Mouse (Mus musculus): ENCODE data around the gene Lyve1.

- TF ChIP-seq CTCF (IDR thresholded peaks at IDR 0.05; ENCODE audit: control insufficient read depth, insufficient read depth, insufficient read length) = no peak
- TF ChIP-seq MAX (IDR thresholded peaks at IDR 0.05) = no peak
- no peak for TF ChIP-seq CEBPB (IDR thresholded peaks at IDR 0.05; ENCODE audit: low read depth)
- no peak for TF ChIP-seq USF1 (IDR thresholded peaks at IDR 0.05; ENCODE audit: low read depth)
- no peak for TF ChIP-seq MYOD1 (IDR thresholded peaks at IDR 0.05; ENCODE audit: control insufficient read depth, insufficient read length, low read depth)
These were observed 7.4 kb downstream of the Lyve1 start for GRCm38 (mm10) chr7:110855604-110856003.
